Mouse (Mus musculus) CH12F3 (cell line): Measurements from ENCODE around the gene Wdsub1.

ENCODE experiments used
- in situ Hi-C: fragments of 300-500 bp; cut with MboI; formaldehyde crosslinking; loops from 2 replicates; pipeline ENCODE4 v1.14.3; 2020; ENCODE audit warnings: low sequenced_read_pairs

Gene Wdsub1

GRCm38 (mm10) chr2:59841944-59842343 lies 40.4 kb downstream of the Wdsub1 start:
- in situ Hi-C loops, result no loop called here

- in situ Hi-C loops, result no loop called here
These were observed 41.0 kb downstream of the Wdsub1 start for GRCm38 (mm10) chr2:59841189-59841939.

- in situ Hi-C loops, result no loop called here
These were observed 42.2 kb downstream of the Wdsub1 start for GRCm38 (mm10) chr2:59840191-59840590.

DNA sequence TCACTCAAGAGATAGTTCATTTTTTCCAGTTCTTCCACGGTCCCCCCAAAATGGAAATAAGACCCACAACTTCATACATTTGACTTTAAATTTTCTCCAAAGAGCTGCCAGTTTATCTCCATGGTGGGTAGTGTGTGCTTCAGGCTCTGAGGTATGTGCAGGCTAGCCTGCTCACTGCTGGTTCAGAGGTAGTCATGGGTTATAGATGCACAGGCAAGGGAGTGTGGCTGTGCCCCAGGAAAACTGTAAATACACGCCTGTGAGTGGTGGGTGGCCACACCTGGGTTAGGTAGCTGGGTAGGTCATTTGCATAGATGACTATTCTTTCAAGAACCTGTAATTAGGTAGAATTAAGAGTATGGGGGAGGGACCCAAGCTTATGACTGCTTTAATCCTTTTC lies 42.6 kb downstream of the Wdsub1 start:
- in situ Hi-C loops, result no loop called here

GRCm38 (mm10) chr2:59838825-59839224 lies 43.6 kb downstream of the Wdsub1 start:
- in situ Hi-C loops, result no loop called here

DNA sequence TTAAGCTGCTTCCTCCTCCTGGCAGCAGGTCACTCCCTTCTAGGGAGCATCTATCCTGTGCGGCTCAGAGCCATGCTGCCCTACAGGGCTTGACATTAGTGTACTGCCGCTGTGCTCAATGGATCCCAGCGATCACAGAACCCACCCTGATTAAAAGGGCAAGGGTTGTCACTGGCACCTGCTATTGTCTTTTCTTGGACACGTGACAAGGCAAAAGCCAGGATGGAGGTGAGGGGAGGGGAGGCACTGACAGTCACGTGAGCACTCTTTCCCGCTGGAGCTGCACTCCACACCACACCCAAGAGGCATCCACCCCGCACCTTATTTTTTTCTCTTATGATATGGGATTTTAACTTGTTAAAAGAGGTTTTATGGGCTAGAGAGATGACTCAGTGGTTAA lies 50.6 kb downstream of the Wdsub1 start:
- in situ Hi-C loops, result no loop called here

- in situ Hi-C loops, result no loop called here
These were observed 51.5 kb downstream of the Wdsub1 start for GRCm38 (mm10) chr2:59830940-59831339.

- in situ Hi-C loops, result no loop called here
These were observed 52.2 kb downstream of the Wdsub1 start for GRCm38 (mm10) chr2:59830151-59830550.

GRCm38 (mm10) chr2:59829718-59830117 lies 52.7 kb downstream of the Wdsub1 start:
- in situ Hi-C loops, result no loop called here

GRCm38 (mm10) chr2:59828777-59829508 lies 53.4 kb downstream of the Wdsub1 start:
- in situ Hi-C loops, result no loop called here

- in situ Hi-C loops, result no loop called here
These were observed 54.2 kb downstream of the Wdsub1 start for GRCm38 (mm10) chr2:59828103-59828655.

- in situ Hi-C loops, result no loop called here
These were observed 57.0 kb downstream of the Wdsub1 start for GRCm38 (mm10) chr2:59825380-59825779.

DNA sequence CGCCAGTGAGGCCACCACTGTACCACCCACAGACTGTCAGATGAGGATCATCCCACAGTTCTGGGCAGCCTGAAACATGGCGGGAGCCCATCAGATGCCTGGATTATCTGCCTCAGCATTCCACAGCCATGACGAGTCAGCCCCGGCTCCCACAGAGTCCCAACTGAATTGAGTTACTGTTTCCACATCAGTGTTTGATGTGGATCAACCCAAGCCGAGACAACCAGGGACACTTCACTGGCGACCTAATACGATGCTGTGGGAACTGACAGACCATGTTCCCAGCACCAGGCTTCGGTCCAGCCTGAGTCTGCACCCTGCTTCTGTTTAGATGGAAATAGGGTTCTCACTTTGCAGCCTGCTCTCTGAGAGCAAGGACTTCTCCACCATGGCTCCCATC lies 58.1 kb downstream of the Wdsub1 start:
- in situ Hi-C loops, result no loop called here

DNA sequence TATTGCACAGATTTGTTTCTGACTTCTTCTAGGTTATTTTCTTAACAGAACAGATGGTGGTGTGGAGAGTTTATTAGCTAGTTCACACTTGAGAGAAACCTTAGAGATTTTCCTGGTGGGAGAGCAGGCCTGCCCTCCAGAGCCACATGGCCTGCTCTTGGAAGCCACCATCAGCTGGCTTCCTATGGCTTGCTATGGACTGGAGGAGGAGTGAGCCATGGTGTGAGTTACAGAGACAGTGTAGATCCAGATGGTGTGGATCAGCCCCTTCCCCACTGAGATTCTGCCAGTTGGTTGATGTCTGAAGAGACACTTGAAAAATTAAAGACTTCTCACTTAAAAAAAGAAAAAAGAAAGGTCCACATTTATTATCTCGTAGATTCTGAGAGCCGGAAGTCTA lies 61.3 kb downstream of the Wdsub1 start:
- in situ Hi-C loops, result no loop called here

GRCm38 (mm10) chr2:59820088-59820487 lies 62.3 kb downstream of the Wdsub1 start:
- in situ Hi-C loops, result no loop called here

- in situ Hi-C loops, result no loop called here
These were observed 63.0 kb downstream of the Wdsub1 start for GRCm38 (mm10) chr2:59819415-59819814.

DNA sequence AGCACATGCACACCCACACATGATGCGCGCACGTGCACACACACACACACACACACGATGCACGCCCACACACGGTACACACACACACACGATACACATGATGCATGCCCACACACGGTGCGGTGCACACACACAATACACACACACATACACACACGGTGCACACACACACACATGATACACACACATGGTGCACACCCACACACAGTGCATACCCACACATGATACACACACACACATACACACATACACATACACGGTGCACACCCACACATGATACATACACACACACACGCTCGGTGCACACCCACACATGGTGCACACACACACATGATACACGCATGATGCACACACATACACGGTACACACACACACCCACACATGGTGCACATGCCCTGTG lies 63.7 kb downstream of the Wdsub1 start:
- in situ Hi-C loops, result no loop called here

DNA sequence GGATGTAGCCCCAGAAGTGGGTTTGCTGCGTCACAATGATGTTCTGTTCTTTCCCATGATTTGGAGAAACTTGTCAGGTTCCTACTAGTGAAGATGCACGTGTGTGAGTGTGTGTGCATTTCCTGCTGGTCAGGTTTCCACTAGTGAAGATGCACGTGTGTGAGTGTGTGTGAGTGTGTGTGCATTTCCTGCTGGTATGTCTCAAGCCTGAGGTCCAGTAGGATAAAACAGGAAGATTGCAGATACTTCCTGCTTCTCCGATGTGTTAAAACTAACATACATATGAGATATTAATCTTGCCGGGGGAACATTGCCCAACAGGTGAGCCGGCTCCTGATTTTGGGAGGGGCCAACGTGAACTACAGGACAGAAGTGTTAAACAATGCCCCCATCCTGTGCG lies 67.4 kb downstream of the Wdsub1 start:
- in situ Hi-C loops, result no loop called here

DNA sequence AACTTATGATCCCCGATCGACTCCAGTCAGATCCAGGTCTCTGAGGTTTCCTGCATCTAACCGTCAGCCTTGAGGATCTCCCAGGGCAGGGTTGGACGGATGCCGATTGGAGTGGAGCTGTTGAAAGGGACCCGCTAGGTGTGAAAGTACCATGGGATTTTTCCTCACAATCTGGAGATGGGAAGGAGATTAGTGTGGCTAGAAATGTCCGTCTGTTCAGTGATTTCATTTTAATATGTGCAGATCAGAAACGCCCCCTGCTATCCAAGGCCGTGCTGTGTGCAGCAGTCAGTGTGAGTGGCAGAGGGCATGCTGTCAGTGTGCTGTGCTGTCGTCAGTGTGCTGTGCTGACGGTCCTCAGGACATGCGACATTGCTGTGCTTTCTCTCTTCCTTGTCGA lies 68.9 kb downstream of the Wdsub1 start:
- in situ Hi-C loops, result no loop called here

- in situ Hi-C loops, result no loop called here
These were observed 69.8 kb downstream of the Wdsub1 start for GRCm38 (mm10) chr2:59812641-59813040.

DNA sequence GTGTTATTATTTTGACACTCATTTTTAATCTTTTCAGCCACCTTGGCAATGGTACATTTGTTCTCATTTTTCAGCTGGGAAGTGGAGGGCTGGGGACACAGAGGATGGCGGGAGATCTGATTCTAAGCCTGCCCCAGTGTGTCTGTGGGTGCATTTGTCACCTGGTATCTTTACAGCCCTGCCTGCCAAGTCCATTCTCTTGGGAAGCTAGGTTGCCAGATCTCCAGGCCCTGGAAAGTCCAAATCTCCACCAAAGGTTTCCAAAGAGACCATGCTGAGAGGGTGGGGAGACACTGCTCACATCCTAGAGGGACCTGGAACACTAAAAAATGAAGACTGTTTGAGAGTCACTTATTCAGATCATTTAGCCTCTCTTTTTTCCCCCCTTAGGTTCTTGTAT lies 71.1 kb downstream of the Wdsub1 start:
- in situ Hi-C loops, result no loop called here

DNA sequence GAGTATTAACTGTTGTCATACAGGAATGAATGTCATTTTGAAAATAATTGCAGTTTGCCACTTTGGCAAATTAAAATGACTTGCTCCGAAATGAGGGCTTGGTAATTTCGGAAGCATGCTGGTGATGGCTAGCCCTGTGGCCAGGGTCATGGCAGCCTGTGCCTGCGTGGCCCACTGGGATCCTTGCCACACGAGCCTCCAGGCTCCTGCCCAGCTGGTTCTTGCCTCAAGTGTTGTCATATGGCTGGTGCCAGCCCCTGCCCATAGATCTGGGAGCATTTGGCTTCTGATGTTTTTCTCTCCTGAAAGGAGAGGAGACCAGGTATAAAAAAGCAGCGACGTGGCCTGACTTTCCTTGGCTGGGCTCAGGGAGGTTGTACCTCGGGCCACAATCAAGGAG lies 72.4 kb downstream of the Wdsub1 start:
- in situ Hi-C loops, result no loop called here
